Mouse (Mus musculus) lung, postnatal 0 days (tissue): ENCODE measurements around the gene Morf4l2.

Experiments
- CTCF ChIP-seq: IDR thresholded peaks from 2 replicates; pipeline ENCODE4 v1.5.1; 2016; ENCODE audit warnings: antibody characterized with exemption, mild to moderate bottlenecking
- EP300 ChIP-seq: IDR thresholded peaks from 2 replicates; pipeline ENCODE4 v1.6.1; 2016; ENCODE audit warnings: antibody characterized with exemption, mild to moderate bottlenecking, control low read depth

DNA sequence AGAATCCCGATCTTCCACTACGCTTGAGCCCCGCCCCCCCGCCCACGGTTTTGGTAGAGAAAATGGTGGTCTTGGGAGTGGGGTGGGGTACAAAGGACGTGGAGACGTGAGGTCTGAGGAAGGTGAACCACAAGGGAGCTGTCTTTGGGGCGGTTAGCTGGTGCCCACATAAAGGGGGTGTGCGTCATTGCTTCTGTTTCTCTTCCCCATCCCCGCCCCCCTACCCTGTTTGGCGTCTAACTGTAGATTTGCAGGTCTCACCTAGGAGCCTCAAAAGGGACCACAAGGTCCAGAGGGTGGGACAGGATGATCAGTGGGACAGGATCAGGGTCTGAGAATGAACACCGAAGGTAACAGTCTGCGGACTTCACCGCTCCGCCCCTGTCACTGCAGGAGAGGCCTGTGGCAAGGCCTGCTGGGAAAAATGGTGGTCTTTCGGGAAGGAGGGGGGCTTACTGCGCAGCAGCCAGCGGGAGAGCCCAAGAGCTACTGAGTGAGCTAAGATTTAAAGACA lies 35.3 kb downstream of the Morf4l2 start:
- no peak; the same call in 1 of the 2 replicates for TF ChIP-seq EP300
- no peak for TF ChIP-seq CTCF
